14 mouse cellular contexts compared by ENCODE assay signal in the genomic region with DNA sequence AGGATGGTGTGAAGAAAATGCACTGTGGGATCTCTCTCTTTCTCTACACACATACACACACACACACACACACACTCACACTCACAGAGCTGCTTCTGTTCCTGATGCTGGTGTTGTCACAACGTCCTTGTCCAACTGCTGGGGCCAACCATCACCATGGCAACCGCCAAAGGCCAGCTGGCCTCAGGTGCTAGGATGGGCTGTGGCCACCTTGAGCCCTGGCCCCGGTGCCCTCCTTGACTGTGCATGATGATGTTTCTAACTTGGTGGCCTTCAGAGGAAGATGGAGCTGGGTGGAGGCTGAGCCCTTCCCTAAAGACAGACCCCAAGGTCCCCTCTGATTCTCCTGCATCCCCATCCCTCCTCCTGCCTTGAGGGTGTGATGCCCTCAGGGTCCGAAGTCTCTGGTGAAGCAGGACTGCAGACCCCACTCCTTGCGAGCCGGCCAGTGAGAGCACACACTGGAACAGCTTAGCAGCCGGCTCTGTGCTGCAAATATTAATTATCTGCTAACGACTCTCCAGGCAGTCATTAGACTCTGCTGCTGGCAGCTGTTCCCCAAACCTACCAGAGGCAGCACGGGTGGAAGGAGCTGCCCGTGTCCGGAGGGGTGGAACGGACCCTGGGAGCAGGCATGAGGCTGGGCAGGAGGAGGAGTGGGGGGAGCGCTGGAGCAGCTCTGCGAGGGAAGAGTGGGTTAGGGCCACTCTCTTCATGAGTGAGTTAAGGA.
A peak's percentile ranks its signal among the peaks of the same experiment; 100 is the strongest.
DNase-seq lines count a peak whose midpoint lies in the region; ATAC-seq and TF ChIP-seq lines count a peak whose summit lies in the region.
"Had no signal": no experiment of that assay in that cellular context is flagged by ENCODE, and none has a peak within 500 bp of the region (broad histone marks: within the 10 kb centered on the region; RNA-seq: fewer than 3 reads in every experiment).

No protein-coding gene starts in this region.

- 29% methylated on average over 14 of the region's 14 CpGs for WGBS in kidney, embryonic 16.5 days
- 37% methylated on average over 14 of the region's 14 CpGs for WGBS in forebrain, embryonic 13.5 days
- whole genome bisulfite sequencing in hindbrain, embryonic 15.5 days: 37% methylated on average over 14 of the region's 14 CpGs
- WGBS in midbrain, embryonic 16.5 days: 30% methylated on average over 14 of the region's 14 CpGs
- WGBS in heart, adult 2 months: 64% methylated on average over 14 of the region's 14 CpGs

- no peak overlapping the region for H3K9ac ChIP-seq in kidney, embryonic 16.5 days (replicated peaks; ENCODE audit: low read length)
- peak overlapping the region; percentile 17; the same call in 1 of the 2 replicates for H3K9ac ChIP-seq in forebrain, embryonic 13.5 days
- no peak overlapping the region for H3K9ac ChIP-seq in hindbrain, embryonic 15.5 days
- H3K9ac ChIP-seq in midbrain, embryonic 16.5 days (ENCODE audit: low read depth, low read length): peak overlapping the region; percentile 43; the same call in 1 of the 2 replicates
- H3K9ac ChIP-seq in heart, adult 2 months (ENCODE audit: low read depth, low read length): no peak overlapping the region

- TF ChIP-seq EP300 in heart, adult 2 months (IDR thresholded peaks at IDR 0.05; ENCODE audit: insufficient read depth, low read depth, low read length): no peak

- intact Hi-C loops in left cerebral cortex, postnatal 14 days (cut with DNase I): no loop called here
- intact Hi-C loops in heart, adult 2 months (cut with DNase I): no loop called here

- ATAC-seq in kidney, embryonic 16.5 days (ENCODE audit: low FRiP score, low TSS enrichment): peak; percentile 39; the same call in 1 of the 2 replicates
- peak; percentile 61; the same call in 1 of the 2 replicates for ATAC-seq in forebrain, embryonic 13.5 days
- peak; percentile 55; the same call in 1 of the 2 replicates for ATAC-seq in hindbrain, embryonic 15.5 days (ENCODE audit: low FRiP score, low read depth)
- ATAC-seq in midbrain, embryonic 16.5 days: peak; percentile 50; the same call in 1 of the 2 replicates
- no peak for ATAC-seq in granulocyte monocyte progenitor cell, adult 5-6 weeks (replicated peaks; ENCODE audit: poor library complexity, severe bottlenecking)
- ATAC-seq: intestine, postnatal 0 days had no signal

- no peak for TF ChIP-seq POLR2A in heart, adult 2 months (IDR thresholded peaks at IDR 0.05; ENCODE audit: insufficient read depth, low read depth, low read length)

- no peak overlapping the region for H3K4me3 ChIP-seq in kidney, embryonic 16.5 days (ENCODE audit: low read length)
- no peak overlapping the region for H3K4me3 ChIP-seq in forebrain, embryonic 13.5 days
- no peak overlapping the region for H3K4me3 ChIP-seq in hindbrain, embryonic 15.5 days
- H3K4me3 ChIP-seq in midbrain, embryonic 16.5 days (ENCODE audit: low read depth, low read length): no peak overlapping the region
- no peak overlapping the region for H3K4me3 ChIP-seq in heart, adult 2 months

- no peak for TF ChIP-seq CTCF in heart, adult 2 months (IDR thresholded peaks at IDR 0.05)

- DNase-seq in kidney, adult 9 months: no peak
- DNase-seq in left cerebral cortex, postnatal 14 days (ENCODE audit: low spot score in 2 of 2): no peak
- DNase-seq in heart, adult 2 months: no peak
- DNase-seq: B cell, adult 2 months; cerebellum, adult 18-20 months; heart, adult 18-20 months; right cerebral cortex, postnatal 25 days had no signal

- H3K4me2 ChIP-seq in kidney, embryonic 16.5 days (replicated peaks; ENCODE audit: low read depth, low read length): no peak overlapping the region
- H3K4me2 ChIP-seq in forebrain, embryonic 13.5 days: peak overlapping the region; percentile 0; the same call in 1 of the 2 replicates
- H3K4me2 ChIP-seq in hindbrain, embryonic 15.5 days: 0 out of 2 replicates have a peak overlapping the region, but pooled peaks have one; percentile 11
- no peak overlapping the region for H3K4me2 ChIP-seq in midbrain, embryonic 16.5 days (ENCODE audit: low read length)
- H3K4me2 ChIP-seq: liver, embryonic 11.5 days had no signal

- H3K36me3 ChIP-seq in kidney, embryonic 16.5 days (ENCODE audit: insufficient read depth, low read length): no peaks in the 10 kb centered on the region
- no peaks in the 10 kb centered on the region for H3K36me3 ChIP-seq in forebrain, embryonic 13.5 days (ENCODE audit: poor library complexity, severe bottlenecking)
- no peaks in the 10 kb centered on the region for H3K36me3 ChIP-seq in hindbrain, embryonic 15.5 days
- H3K36me3 ChIP-seq in midbrain, embryonic 16.5 days (ENCODE audit: control insufficient read depth, insufficient read depth, low read length): no peaks in the 10 kb centered on the region
- H3K36me3 ChIP-seq in heart, adult 2 months (ENCODE audit: control insufficient read depth, insufficient read depth, low read length): no peaks in the 10 kb centered on the region

- H3K4me1 ChIP-seq in kidney, embryonic 16.5 days (ENCODE audit: insufficient read depth, low read length): no peaks in the 10 kb centered on the region
- peaks cover 26% of the 10 kb centered on the region for H3K4me1 ChIP-seq in forebrain, embryonic 13.5 days
- H3K4me1 ChIP-seq in hindbrain, embryonic 15.5 days (replicated peaks): peaks cover 28% of the 10 kb centered on the region
- peaks cover 20% of the 10 kb centered on the region for H3K4me1 ChIP-seq in midbrain, embryonic 16.5 days (ENCODE audit: control insufficient read depth, insufficient read depth, low read length)
- no peaks in the 10 kb centered on the region for H3K4me1 ChIP-seq in heart, adult 2 months (ENCODE audit: control insufficient read depth, insufficient read depth, low read length)

- peaks cover 13% of the 10 kb centered on the region for H3K27me3 ChIP-seq in kidney, embryonic 16.5 days (ENCODE audit: insufficient read depth, low read length)
- H3K27me3 ChIP-seq in forebrain, embryonic 13.5 days: peaks cover 8% of the 10 kb centered on the region; the same call in 1 of the 2 replicates
- no peaks in the 10 kb centered on the region for H3K27me3 ChIP-seq in hindbrain, embryonic 15.5 days
- no peaks in the 10 kb centered on the region for H3K27me3 ChIP-seq in midbrain, embryonic 16.5 days (ENCODE audit: control insufficient read depth, insufficient read depth, low read depth, low read length)
- peaks cover 1% of the 10 kb centered on the region; the same call in 1 of the 2 replicates for H3K27me3 ChIP-seq in heart, adult 2 months (ENCODE audit: control insufficient read depth, insufficient read depth, low read length)

- H3K27ac ChIP-seq in kidney, embryonic 16.5 days (ENCODE audit: low read length): no peak overlapping the region
- peak overlapping the region; percentile 31 for H3K27ac ChIP-seq in forebrain, embryonic 13.5 days
- peak overlapping the region; percentile 54 for H3K27ac ChIP-seq in hindbrain, embryonic 15.5 days (replicated peaks)
- H3K27ac ChIP-seq in midbrain, embryonic 16.5 days (ENCODE audit: low read length): peak overlapping the region; percentile 57; the same call in 1 of the 2 replicates
- no peak overlapping the region for H3K27ac ChIP-seq in heart, adult 2 months

- H3K9me3 ChIP-seq in kidney, embryonic 16.5 days (ENCODE audit: low read length): peaks cover 3% of the 10 kb centered on the region; the same call in 1 of the 2 replicates
- no peaks in the 10 kb centered on the region for H3K9me3 ChIP-seq in forebrain, embryonic 13.5 days (replicated peaks)
- H3K9me3 ChIP-seq in hindbrain, embryonic 15.5 days: no peaks in the 10 kb centered on the region
- no peaks in the 10 kb centered on the region for H3K9me3 ChIP-seq in midbrain, embryonic 16.5 days (replicated peaks; ENCODE audit: control insufficient read depth, low read length, poor library complexity, severe bottlenecking)

- no peaks in the 10 kb centered on the region for H3K79me2 ChIP-seq in heart, adult 2 months (replicated peaks; ENCODE audit: control insufficient read depth, insufficient read depth, low read length)

Comparison
In these comparisons a context has a peak if more than half of its experiments do, and no peak if none do; other contexts are left out.
1. H3K27ac ChIP-seq: peak in forebrain, embryonic 13.5 days (single experiment), hindbrain, embryonic 15.5 days (single experiment) and midbrain, embryonic 16.5 days (single experiment); none in kidney, embryonic 16.5 days (single experiment) and heart, adult 2 months (single experiment).
2. H3K4me2 ChIP-seq: peak in forebrain, embryonic 13.5 days (single experiment) and hindbrain, embryonic 15.5 days (single experiment); none in kidney, embryonic 16.5 days (single experiment) and midbrain, embryonic 16.5 days (single experiment).
3. H3K9ac ChIP-seq: peak in forebrain, embryonic 13.5 days (single experiment) and midbrain, embryonic 16.5 days (single experiment); none in kidney, embryonic 16.5 days (single experiment), hindbrain, embryonic 15.5 days (single experiment) and heart, adult 2 months (single experiment).